Mouse (Mus musculus) urinary bladder, postnatal 14 days (tissue): Measurements from ENCODE around the gene Lamp1.

Source experiments
- DNase-seq: peaks from one replicate; pipeline ENCODE4 v3.0.0; 2021; ENCODE audit warnings: low spot score

Lamp1 gene

GRCm38 (mm10) chr8:13201013-13201334 is 42.0 kb downstream of the Lamp1 start:
- DNase-seq: no peak

GRCm38 (mm10) chr8:13202041-13202440 is 43.1 kb downstream of the Lamp1 start:
- no peak for DNase-seq

- no peak for DNase-seq
Measured at GRCm38 (mm10) chr8:13202806-13203205, 43.8 kb downstream of the Lamp1 start.

- DNase-seq: no peak
Measured at GRCm38 (mm10) chr8:13203472-13203871, 44.5 kb downstream of the Lamp1 start.

GRCm38 (mm10) chr8:13204371-13205140 is 45.6 kb downstream of the Lamp1 start:
- peak; percentile 71 for DNase-seq

GRCm38 (mm10) chr8:13205311-13205710 is 46.4 kb downstream of the Lamp1 start:
- no peak for DNase-seq

GRCm38 (mm10) chr8:13206290-13206689 is 47.3 kb downstream of the Lamp1 start:
- peak; percentile 53 for DNase-seq

GRCm38 (mm10) chr8:13208627-13209355 is 49.8 kb downstream of the Lamp1 start:
- peak; percentile 42 for DNase-seq

GRCm38 (mm10) chr8:13209770-13210169 is 50.8 kb downstream of the Lamp1 start:
- DNase-seq: no peak

- peak; percentile 90 for DNase-seq
Measured at GRCm38 (mm10) chr8:13213479-13214268, 54.7 kb downstream of the Lamp1 start.

- no peak for DNase-seq
Measured at GRCm38 (mm10) chr8:13216386-13216785, 57.4 kb downstream of the Lamp1 start.

- DNase-seq: no peak
Measured at GRCm38 (mm10) chr8:13217093-13217492, 58.1 kb downstream of the Lamp1 start.

GRCm38 (mm10) chr8:13217986-13218385 is 59.0 kb downstream of the Lamp1 start:
- DNase-seq: no peak

GRCm38 (mm10) chr8:13218441-13218840 is 59.5 kb downstream of the Lamp1 start:
- no peak for DNase-seq

GRCm38 (mm10) chr8:13224426-13224825 is 65.5 kb downstream of the Lamp1 start:
- no peak for DNase-seq
